Mouse (Mus musculus): ENCODE measurements around the gene Zbtb44. TPM values are rescaled to one million over a fixed set of nuclear protein-coding genes. Genes with fewer than 3 reads are reported as not detected.

Gene Zbtb44
- polyA plus RNA-seq, 1 experiment from 2014 or later, result 5.6 TPM

DNA sequence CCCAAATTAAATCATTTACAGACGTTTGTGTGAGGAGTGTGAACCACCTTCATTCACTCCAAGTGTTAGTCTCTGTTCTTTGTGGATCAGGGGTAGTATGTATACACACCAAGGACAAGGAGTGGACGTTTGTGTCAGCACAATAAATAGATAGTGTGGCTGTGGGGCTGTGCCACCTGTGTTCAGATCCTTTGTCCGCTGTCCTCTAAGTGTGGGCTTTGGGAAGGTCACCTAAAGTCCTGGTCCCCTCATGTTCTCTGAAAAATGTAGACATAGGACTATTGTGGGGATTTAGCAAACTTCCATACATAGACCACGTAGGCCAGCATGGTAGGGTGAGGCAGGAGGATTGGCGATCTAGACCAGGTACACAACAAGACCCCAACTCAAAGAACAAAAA lies 55.1 kb downstream of the Zbtb44 start:
- H3K4me1 ChIP-seq (ENCODE audit: control insufficient read depth, insufficient read depth, low read length), result no peaks in the 10 kb centered on the region
- 75% methylated on average over 5 of the region's 5 CpGs for WGBS
- no peak overlapping the region for H3K4me3 ChIP-seq (ENCODE audit: low read length)
- H3K27ac ChIP-seq (ENCODE audit: low read length), result no peak overlapping the region
- no peak overlapping the region for H3K9ac ChIP-seq (ENCODE audit: low read depth, low read length)
- H3K4me2 ChIP-seq (ENCODE audit: low read depth, low read length), result no peak overlapping the region
- no peaks in the 10 kb centered on the region for H3K27me3 ChIP-seq (replicated peaks; ENCODE audit: control insufficient read depth, insufficient read depth, low read length)
- ATAC-seq, result no peak
- H3K9me3 ChIP-seq (ENCODE audit: control insufficient read depth, low read length), result no peaks in the 10 kb centered on the region
- H3K36me3 ChIP-seq (ENCODE audit: control insufficient read depth, insufficient read depth, low read length), result no peaks in the 10 kb centered on the region

DNA sequence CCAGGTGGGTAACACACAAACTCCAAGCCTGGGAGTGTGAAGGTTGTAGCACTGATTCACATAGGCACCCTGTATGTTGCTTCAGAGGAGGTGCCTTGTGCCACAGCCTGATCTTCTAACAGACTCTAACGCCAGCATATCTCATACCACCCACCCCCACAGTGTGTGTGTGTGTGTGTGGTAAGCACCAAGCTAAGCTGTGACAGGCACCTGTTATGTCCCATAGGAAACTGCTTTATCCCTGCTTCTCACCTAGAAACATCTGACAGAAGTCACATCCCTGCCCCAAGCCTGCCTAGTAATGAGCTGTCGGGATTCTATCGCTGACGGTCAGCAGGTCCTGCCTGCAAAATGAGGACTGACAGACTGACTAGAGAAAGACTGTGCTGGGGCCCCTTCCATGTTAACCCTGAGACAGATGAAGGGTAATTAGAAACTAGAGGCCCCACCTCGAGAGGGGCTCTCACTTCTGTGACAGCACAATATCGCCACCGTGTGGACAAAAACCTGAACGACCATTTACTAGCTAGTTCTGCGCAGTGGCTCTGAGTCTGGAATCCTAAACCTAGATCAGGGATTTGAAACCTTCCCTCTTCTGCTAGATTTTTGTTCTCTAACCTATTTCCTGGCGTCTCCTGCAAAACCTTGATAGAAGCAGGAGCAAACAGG lies 55.8 kb downstream of the Zbtb44 start:
- Histone ChIP-seq H3K9me3 (ENCODE audit: control insufficient read depth, low read length) (no peaks in the 10 kb centered on the region), H3K4me1 (ENCODE audit: control insufficient read depth, insufficient read depth, low read length) (no peaks in the 10 kb centered on the region), H3K27me3 (replicated peaks; ENCODE audit: control insufficient read depth, insufficient read depth, low read length) (no peaks in the 10 kb centered on the region), H3K4me3 (ENCODE audit: low read length) (no peak overlapping the region), H3K36me3 (ENCODE audit: control insufficient read depth, insufficient read depth, low read length) (no peaks in the 10 kb centered on the region), H3K27ac (ENCODE audit: low read length) (no peak overlapping the region), H3K9ac (ENCODE audit: low read depth, low read length) (no peak overlapping the region), H3K4me2 (ENCODE audit: low read depth, low read length) (no peak overlapping the region)
- ATAC-seq, result peak; percentile 39; the same call in 1 of the 2 replicates
- WGBS, result 18% methylated on average over 10 of the region's 10 CpGs

DNA sequence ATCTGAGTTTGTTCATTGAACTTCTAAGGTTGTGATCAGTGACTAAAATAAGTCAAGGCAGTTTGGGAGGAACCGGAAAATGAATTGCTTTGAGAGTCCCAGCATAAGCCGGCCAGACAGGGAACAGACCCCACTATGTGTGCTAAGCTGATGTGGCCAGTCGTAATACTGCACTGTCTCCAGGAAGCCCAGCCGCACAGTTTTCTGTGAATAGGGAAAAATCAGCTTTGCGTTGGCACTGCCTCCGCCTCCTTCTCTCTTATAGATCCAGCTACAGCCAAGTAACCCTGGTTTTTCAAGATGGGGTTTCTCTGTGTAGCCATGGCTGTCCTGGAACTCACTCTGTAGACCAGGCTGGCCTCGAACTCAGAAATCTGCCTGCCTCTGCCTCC lies 56.3 kb downstream of the Zbtb44 start:
- no peaks in the 10 kb centered on the region for H3K36me3 ChIP-seq (ENCODE audit: control insufficient read depth, insufficient read depth, low read length)
- H3K9me3 ChIP-seq (ENCODE audit: control insufficient read depth, low read length), result no peaks in the 10 kb centered on the region
- no peak for ATAC-seq
- H3K4me1 ChIP-seq (ENCODE audit: control insufficient read depth, insufficient read depth, low read length), result no peaks in the 10 kb centered on the region
- H3K4me3 ChIP-seq (ENCODE audit: low read length), result no peak overlapping the region
- no peaks in the 10 kb centered on the region for H3K27me3 ChIP-seq (replicated peaks; ENCODE audit: control insufficient read depth, insufficient read depth, low read length)
- no peak overlapping the region for H3K4me2 ChIP-seq (ENCODE audit: low read depth, low read length)
- no peak overlapping the region for H3K27ac ChIP-seq (ENCODE audit: low read length)
- 76% methylated on average over 7 of the region's 7 CpGs for WGBS
- no peak overlapping the region for H3K9ac ChIP-seq (ENCODE audit: low read depth, low read length)

DNA sequence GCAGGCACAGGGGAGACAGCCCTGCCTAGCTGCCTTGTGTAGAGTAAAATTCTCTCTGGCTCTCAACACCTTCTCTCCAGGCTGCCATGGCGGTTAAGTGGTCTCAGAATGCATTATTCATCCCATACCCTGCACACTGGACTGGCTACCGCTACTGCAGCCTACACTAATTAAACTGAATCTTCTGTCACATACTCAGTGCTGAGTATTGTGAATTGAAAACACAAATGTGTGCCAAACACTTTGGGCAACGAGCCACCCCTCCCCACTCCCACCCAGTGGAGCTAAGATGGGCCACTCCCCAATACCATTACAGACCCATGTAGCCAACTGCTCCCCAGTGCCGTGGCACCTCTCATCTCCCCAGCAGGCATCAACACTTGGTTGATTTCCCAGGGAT lies 57.0 kb downstream of the Zbtb44 start:
- Histone ChIP-seq H3K27me3 (replicated peaks; ENCODE audit: control insufficient read depth, insufficient read depth, low read length) (no peaks in the 10 kb centered on the region), H3K4me1 (ENCODE audit: control insufficient read depth, insufficient read depth, low read length) (no peaks in the 10 kb centered on the region), H3K36me3 (ENCODE audit: control insufficient read depth, insufficient read depth, low read length) (no peaks in the 10 kb centered on the region), H3K9ac (ENCODE audit: low read depth, low read length) (no peak overlapping the region), H3K4me3 (ENCODE audit: low read length) (no peak overlapping the region), H3K4me2 (ENCODE audit: low read depth, low read length) (no peak overlapping the region), H3K9me3 (ENCODE audit: control insufficient read depth, low read length) (no peaks in the 10 kb centered on the region), H3K27ac (ENCODE audit: low read length) (no peak overlapping the region)
- no peak for ATAC-seq
- WGBS, result 85% methylated on average over 4 of the region's 4 CpGs

DNA sequence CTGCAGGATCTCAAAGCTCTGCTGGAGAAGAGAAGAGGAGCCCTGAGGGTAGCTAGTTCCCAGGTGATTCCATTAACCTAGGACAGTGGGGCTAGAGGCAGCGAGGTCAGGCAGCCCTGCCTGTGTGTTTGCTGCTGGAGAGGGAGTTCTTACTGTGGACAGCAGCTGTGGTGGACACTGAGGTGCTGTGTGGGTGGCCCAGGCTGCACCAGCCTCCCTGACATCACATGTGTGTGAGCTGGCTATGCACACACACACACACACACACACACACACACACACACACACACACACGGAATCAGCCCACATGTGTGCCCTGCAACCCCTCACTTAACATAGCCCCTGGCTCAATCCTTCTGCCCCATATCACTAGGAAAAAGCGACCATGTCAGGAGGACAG lies 57.7 kb downstream of the Zbtb44 start:
- Histone ChIP-seq H3K36me3 (ENCODE audit: control insufficient read depth, insufficient read depth, low read length) (no peaks in the 10 kb centered on the region), H3K9ac (ENCODE audit: low read depth, low read length) (no peak overlapping the region), H3K9me3 (ENCODE audit: control insufficient read depth, low read length) (no peaks in the 10 kb centered on the region), H3K4me1 (ENCODE audit: control insufficient read depth, insufficient read depth, low read length) (no peaks in the 10 kb centered on the region), H3K27me3 (replicated peaks; ENCODE audit: control insufficient read depth, insufficient read depth, low read length) (no peaks in the 10 kb centered on the region), H3K4me2 (ENCODE audit: low read depth, low read length) (no peak overlapping the region), H3K4me3 (ENCODE audit: low read length) (no peak overlapping the region), H3K27ac (ENCODE audit: low read length) (no peak overlapping the region)
- no peak for ATAC-seq
- WGBS, result 69% methylated on average over 3 of the region's 3 CpGs

DNA sequence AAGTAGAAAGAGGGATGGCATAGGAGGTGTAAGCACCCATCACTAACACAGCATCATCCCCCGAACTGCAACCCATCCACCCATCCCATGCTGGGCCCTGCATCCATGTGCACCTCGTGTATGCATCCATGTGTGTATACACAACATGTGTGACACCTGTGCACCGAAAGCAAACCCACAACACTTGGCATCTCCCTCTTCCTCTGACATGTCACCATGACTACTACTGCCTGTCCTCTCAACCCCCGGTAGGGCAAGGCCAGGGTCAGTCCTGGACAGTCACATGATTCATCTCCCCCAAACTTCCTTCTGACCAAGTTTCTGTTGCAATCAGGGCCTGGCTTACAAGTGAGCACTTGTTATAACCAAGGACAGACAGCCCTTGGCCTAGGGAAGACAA lies 58.4 kb downstream of the Zbtb44 start:
- H3K36me3 ChIP-seq (ENCODE audit: control insufficient read depth, insufficient read depth, low read length), result no peaks in the 10 kb centered on the region
- no peaks in the 10 kb centered on the region for H3K4me1 ChIP-seq (ENCODE audit: control insufficient read depth, insufficient read depth, low read length)
- no peak overlapping the region for H3K4me3 ChIP-seq (ENCODE audit: low read length)
- ATAC-seq, result no peak
- no peak overlapping the region for H3K4me2 ChIP-seq (ENCODE audit: low read depth, low read length)
- H3K27me3 ChIP-seq (replicated peaks; ENCODE audit: control insufficient read depth, insufficient read depth, low read length), result no peaks in the 10 kb centered on the region
- 85% methylated on average over 4 of the region's 4 CpGs for WGBS
- no peaks in the 10 kb centered on the region for H3K9me3 ChIP-seq (ENCODE audit: control insufficient read depth, low read length)
- no peak overlapping the region for H3K27ac ChIP-seq (ENCODE audit: low read length)
- H3K9ac ChIP-seq (ENCODE audit: low read depth, low read length), result no peak overlapping the region

DNA sequence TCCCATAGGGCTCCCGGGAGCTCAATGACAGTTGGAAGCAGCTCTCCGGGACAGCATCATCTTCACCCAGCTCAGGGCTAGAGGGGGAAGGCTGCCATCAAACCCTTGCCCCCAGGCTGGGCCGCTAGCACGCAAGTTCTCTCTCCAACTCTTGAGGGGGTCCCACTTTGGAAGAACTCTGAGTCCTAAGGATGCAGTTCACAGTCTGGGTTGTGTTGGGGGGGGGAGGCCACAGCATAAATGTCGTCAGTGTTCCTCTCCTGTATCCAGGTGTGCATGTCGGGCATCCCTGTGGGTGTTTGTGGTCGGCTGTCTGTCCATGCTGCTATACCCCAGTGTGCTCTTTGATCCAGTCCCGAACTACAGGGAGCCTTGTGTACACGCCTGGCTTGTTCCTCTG lies 59.1 kb downstream of the Zbtb44 start:
- Histone ChIP-seq H3K36me3 (ENCODE audit: control insufficient read depth, insufficient read depth, low read length) (no peaks in the 10 kb centered on the region), H3K4me2 (ENCODE audit: low read depth, low read length) (no peak overlapping the region), H3K27me3 (replicated peaks; ENCODE audit: control insufficient read depth, insufficient read depth, low read length) (no peaks in the 10 kb centered on the region), H3K4me1 (ENCODE audit: control insufficient read depth, insufficient read depth, low read length) (no peaks in the 10 kb centered on the region), H3K9me3 (ENCODE audit: control insufficient read depth, low read length) (no peaks in the 10 kb centered on the region), H3K4me3 (ENCODE audit: low read length) (no peak overlapping the region), H3K9ac (ENCODE audit: low read depth, low read length) (no peak overlapping the region), H3K27ac (ENCODE audit: low read length) (no peak overlapping the region)
- WGBS, result 90% methylated on average over 9 of the region's 9 CpGs
- no peak for ATAC-seq

DNA sequence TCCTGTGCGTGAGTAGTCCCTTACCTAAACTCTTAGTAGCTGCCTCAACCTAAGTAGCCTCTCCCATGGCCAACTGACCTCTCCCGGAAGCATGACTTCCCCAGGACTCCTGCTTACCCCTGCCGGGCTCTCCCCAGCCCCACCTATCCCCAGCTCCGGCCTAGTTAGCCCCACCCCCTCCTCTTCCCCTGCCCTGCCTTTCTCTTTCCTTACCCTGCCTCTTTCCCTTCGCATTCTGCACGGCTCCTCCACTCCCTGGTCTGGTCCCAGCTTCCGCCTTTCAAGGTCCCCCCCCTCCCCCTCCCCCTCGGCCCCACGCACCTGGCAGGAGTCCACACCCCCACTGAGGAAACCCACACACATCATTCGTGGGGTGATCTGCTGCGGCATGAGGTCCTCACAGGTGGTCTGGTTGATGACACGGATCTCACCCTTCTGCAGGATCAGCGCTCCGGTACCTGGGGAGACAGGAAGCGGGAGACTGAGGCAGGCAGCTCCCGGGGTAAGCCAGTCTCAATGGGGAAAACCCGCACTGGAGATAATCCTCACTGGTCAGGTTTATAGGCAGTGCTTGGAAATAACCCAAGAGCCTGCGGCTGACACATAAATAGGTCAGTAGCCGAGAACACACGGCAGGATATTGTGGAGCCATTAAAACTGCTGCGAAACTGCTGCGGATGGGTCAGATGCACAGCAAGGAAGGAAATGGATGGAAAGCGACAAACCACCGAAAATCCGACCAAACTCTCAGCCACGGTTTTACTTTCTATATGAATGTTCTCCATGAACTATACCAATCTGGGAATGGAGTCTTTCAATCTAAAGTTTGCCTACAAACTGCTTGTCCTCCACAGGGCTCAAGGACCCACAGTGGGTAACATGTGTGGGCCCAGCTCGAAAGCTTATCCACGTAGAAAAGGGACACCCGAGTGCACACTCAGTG lies 59.9 kb downstream of the Zbtb44 start:
- H3K27ac ChIP-seq (ENCODE audit: low read length), result no peak overlapping the region
- no peaks in the 10 kb centered on the region for H3K36me3 ChIP-seq (ENCODE audit: control insufficient read depth, insufficient read depth, low read length)
- ATAC-seq, result no peak
- H3K27me3 ChIP-seq (replicated peaks; ENCODE audit: control insufficient read depth, insufficient read depth, low read length), result no peaks in the 10 kb centered on the region
- no peaks in the 10 kb centered on the region for H3K4me1 ChIP-seq (ENCODE audit: control insufficient read depth, insufficient read depth, low read length)
- H3K4me3 ChIP-seq (ENCODE audit: low read length), result no peak overlapping the region
- whole genome bisulfite sequencing, result 79% methylated on average over 29 of the region's 29 CpGs
- H3K9ac ChIP-seq (ENCODE audit: low read depth, low read length), result no peak overlapping the region
- no peak overlapping the region for H3K4me2 ChIP-seq (ENCODE audit: low read depth, low read length)
- H3K9me3 ChIP-seq (ENCODE audit: control insufficient read depth, low read length), result no peaks in the 10 kb centered on the region

DNA sequence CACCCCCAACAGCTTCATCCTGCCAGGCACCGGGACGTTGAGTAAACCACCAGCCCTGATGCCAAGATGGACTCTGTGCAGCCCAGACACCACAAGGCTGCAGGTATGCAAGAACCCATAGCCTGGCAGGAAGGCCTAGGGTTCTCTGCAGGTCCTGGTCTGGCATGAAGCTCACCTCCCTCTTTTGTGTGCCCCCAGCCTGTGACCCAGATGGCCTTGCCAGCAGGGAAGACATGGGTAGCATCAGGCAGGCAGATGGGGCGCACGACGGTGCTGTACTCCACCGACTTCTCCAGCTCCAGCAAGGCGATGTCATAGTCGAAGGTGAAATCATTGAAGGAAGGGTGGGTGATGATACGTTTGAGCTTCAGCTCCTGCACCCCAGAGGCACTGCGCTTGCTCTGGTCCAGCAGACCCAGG lies 60.7 kb downstream of the Zbtb44 start:
- WGBS, result 93% methylated on average over 10 of the region's 10 CpGs
- Histone ChIP-seq H3K4me2 (ENCODE audit: low read depth, low read length) (no peak overlapping the region), H3K9ac (ENCODE audit: low read depth, low read length) (no peak overlapping the region), H3K4me3 (ENCODE audit: low read length) (no peak overlapping the region), H3K36me3 (ENCODE audit: control insufficient read depth, insufficient read depth, low read length) (no peaks in the 10 kb centered on the region), H3K27me3 (replicated peaks; ENCODE audit: control insufficient read depth, insufficient read depth, low read length) (no peaks in the 10 kb centered on the region), H3K9me3 (ENCODE audit: control insufficient read depth, low read length) (no peaks in the 10 kb centered on the region), H3K27ac (ENCODE audit: low read length) (no peak overlapping the region), H3K4me1 (ENCODE audit: control insufficient read depth, insufficient read depth, low read length) (no peaks in the 10 kb centered on the region)
- ATAC-seq, result no peak
